Comparison of ENCODE assay signal across 21 mouse cellular contexts in the genomic region with DNA sequence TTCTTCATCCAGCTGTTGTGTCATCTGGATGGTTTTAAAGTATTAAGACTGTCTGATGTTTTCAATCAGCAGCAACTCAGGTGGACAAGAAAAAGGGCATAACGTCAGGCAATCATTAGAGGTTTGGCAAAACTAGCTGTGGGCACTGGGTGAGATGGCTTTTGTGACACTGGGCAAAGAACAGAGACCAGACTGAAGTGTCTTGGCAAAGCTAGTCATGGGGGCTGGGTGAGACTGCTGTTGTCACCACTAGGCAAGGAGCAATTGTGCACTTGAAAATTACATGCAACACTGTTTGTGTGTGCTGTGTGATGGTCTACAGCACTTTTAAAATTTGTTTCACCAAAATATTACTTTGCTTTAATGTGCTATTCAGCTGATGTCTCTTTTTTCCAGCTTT.
A peak's percentile ranks its signal among the peaks of the same experiment; 100 is the strongest.
DNase-seq lines count a peak whose midpoint lies in the region; ATAC-seq lines count a peak whose summit lies in the region.
"Had no signal": no experiment of that assay in that cellular context is flagged by ENCODE, and none has a peak within 500 bp of the region (broad histone marks: within the 10 kb centered on the region; RNA-seq: fewer than 3 reads in every experiment).

No protein-coding gene starts in this region.

- ATAC-seq in heart, embryonic 11.5 days (replicated peaks; ENCODE audit: insufficient number of reproducible peaks, low FRiP score, low TSS enrichment), result no peak
- no peak for ATAC-seq in kidney, embryonic 15.5 days (replicated peaks; ENCODE audit: low FRiP score)
- no peak for ATAC-seq in frontal cortex, adult (ENCODE audit: low TSS enrichment)
- ATAC-seq: hindbrain, postnatal 0 days had no signal

- no peak overlapping the region for H3K4me2 ChIP-seq in heart, embryonic 11.5 days
- no peak overlapping the region for H3K4me2 ChIP-seq in kidney, embryonic 15.5 days
- H3K4me2 ChIP-seq: forebrain, embryonic 12.5 days; liver, embryonic 11.5 days; neural tube, embryonic 13.5 days had no signal

- H3K27me3 ChIP-seq in heart, embryonic 11.5 days (ENCODE audit: control insufficient read depth, insufficient read depth, low read length), result no peaks in the 10 kb centered on the region
- no peaks in the 10 kb centered on the region for H3K27me3 ChIP-seq in kidney, embryonic 15.5 days
- H3K27me3 ChIP-seq: forebrain, embryonic 12.5 days; megakaryocyte, embryonic 14.5 days; neural tube, embryonic 13.5 days had no signal

- H3K4me3 ChIP-seq in heart, embryonic 11.5 days (ENCODE audit: low read depth, low read length), result no peak overlapping the region
- H3K4me3 ChIP-seq in kidney, embryonic 15.5 days (replicated peaks), result no peak overlapping the region
- H3K4me3 ChIP-seq: forebrain, embryonic 12.5 days; hindbrain, embryonic 10.5 days; limb, embryonic 10.5 days; megakaryocyte, embryonic 14.5 days; neural tube, embryonic 13.5 days had no signal

- intact Hi-C loops in heart, postnatal 10 days (cut with DNase I), result no loop called here

- no peak overlapping the region for H3K27ac ChIP-seq in heart, embryonic 11.5 days (ENCODE audit: low read depth, low read length)
- H3K27ac ChIP-seq in kidney, embryonic 15.5 days, result no peak overlapping the region
- H3K27ac ChIP-seq: forebrain, embryonic 12.5 days; hindbrain, embryonic 10.5 days; hindbrain, postnatal 0 days; kidney, postnatal 0 days; limb, embryonic 10.5 days; neural tube, embryonic 13.5 days had no signal

- 76% methylated on average over 1 of the region's 1 CpGs for WGBS in heart, embryonic 11.5 days (ENCODE audit: insufficient replicate concordance)
- WGBS in kidney, embryonic 15.5 days, result 84% methylated on average over 1 of the region's 1 CpGs

- DNase-seq in heart, adult 18-20 months, result peak; percentile 72 to 80
- peak; percentile 32 to 47 for DNase-seq in kidney, postnatal 25 days
- peak; percentile 75 to 77 for DNase-seq in heart, postnatal 10 days
- no peak for DNase-seq in embryo, embryonic 10.5 days (ENCODE audit: low spot score)
- DNase-seq: cerebellum, adult 18-20 months; cerebellum, postnatal 36 days; layer of hippocampus, adult 9-11 months; lung, adult 2 months; midbrain, embryonic 14.5 days; thymus, postnatal 14 days had no signal

- H3K4me1 ChIP-seq in heart, embryonic 11.5 days (ENCODE audit: control insufficient read depth, insufficient read depth, low read length), result no peaks in the 10 kb centered on the region
- H3K4me1 ChIP-seq in kidney, embryonic 15.5 days, result peaks cover 13% of the 10 kb centered on the region
- H3K4me1 ChIP-seq: forebrain, embryonic 12.5 days; hindbrain, embryonic 10.5 days; megakaryocyte, embryonic 14.5 days; neural tube, embryonic 13.5 days had no signal

- no peak overlapping the region for H3K9ac ChIP-seq in heart, embryonic 11.5 days (ENCODE audit: low read depth, low read length)
- H3K9ac ChIP-seq in kidney, embryonic 15.5 days, result no peak overlapping the region
- H3K9ac ChIP-seq: forebrain, embryonic 12.5 days; neural tube, embryonic 13.5 days had no signal

- no peaks in the 10 kb centered on the region for H3K9me3 ChIP-seq in heart, embryonic 11.5 days (replicated peaks; ENCODE audit: control insufficient read depth, low read length)
- no peaks in the 10 kb centered on the region for H3K9me3 ChIP-seq in kidney, embryonic 15.5 days (replicated peaks)
- H3K9me3 ChIP-seq: forebrain, embryonic 12.5 days; hindbrain, embryonic 10.5 days; limb, embryonic 10.5 days; megakaryocyte, embryonic 14.5 days; neural tube, embryonic 13.5 days had no signal

- H3K36me3 ChIP-seq in heart, embryonic 11.5 days (ENCODE audit: control insufficient read depth, insufficient read depth, low read length), result no peaks in the 10 kb centered on the region
- no peaks in the 10 kb centered on the region for H3K36me3 ChIP-seq in kidney, embryonic 15.5 days
- H3K36me3 ChIP-seq: forebrain, embryonic 12.5 days; hindbrain, embryonic 10.5 days; limb, embryonic 10.5 days; neural tube, embryonic 13.5 days had no signal
